Mouse (Mus musculus): Measurements from ENCODE around the gene Tiam1. TPM values are rescaled to one million over a fixed set of nuclear protein-coding genes. Genes with fewer than 3 reads are reported as not detected.

Tiam1 gene
- polyA plus RNA-seq, 1 experiment from 2014 or later: 31.5 TPM

DNA sequence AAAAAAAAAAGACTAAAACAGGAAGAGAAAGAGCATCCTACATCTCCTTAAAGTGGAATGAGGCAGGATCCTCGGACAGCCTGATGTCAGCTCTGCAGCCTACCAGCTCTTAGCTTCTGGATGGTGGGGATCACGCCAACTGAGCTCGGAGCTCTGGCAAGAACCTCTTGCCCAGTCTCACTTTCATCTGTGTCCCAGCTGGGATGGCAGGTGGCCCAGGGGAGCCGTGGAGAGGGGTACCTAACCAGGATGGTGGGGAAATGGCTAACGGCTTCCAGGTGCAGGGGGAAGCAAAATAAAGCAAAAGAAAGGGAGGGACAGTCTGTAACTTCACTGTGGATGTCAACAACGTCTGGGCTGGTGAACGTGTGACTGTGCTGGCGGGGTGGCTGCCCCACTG, 337.6 kb downstream of the Tiam1 start:
- H3K36me3 ChIP-seq (replicated peaks): peaks cover 43% of the 10 kb centered on the region
- 82% methylated on average over 8 of the region's 8 CpGs for WGBS

DNA sequence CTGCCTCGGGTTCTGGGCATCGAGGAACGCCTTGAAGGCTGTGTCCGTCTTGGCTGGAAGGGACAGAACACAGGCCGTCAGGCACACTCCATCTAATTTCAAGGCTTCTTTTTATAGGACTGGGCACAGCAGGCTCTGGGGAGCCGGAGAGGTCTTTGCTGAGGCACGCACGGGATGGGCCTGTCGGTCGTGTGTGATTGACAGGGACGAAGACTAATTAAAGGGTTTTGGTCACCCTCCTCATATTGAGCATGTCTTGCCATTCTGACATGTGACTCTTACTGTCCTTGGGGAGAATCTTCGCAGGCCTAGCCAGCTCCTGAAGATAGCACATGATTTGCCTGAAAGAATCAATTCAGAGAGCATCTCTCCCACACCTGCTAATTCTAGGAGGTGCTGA, 338.4 kb downstream of the Tiam1 start:
- 94% methylated on average over 12 of the region's 12 CpGs for WGBS
- Histone ChIP-seq H3K36me3 (replicated peaks) (peaks cover 39% of the 10 kb centered on the region), H3K27ac (no peak overlapping the region), H3K4me1 (no peaks in the 10 kb centered on the region; the same call in 1 of the 2 replicates), H3K9ac (no peak overlapping the region), H3K4me2 (no peak overlapping the region), H3K4me3 (replicated peaks) (no peak overlapping the region), H3K9me3 (no peaks in the 10 kb centered on the region), H3K27me3 (no peaks in the 10 kb centered on the region)
- peak; percentile 45 for ATAC-seq (ENCODE audit: low FRiP score)

More for the DNA sequence above, 337.6 kb downstream of the Tiam1 start:
- Histone ChIP-seq H3K27ac (no peak overlapping the region), H3K4me1 (no peaks in the 10 kb centered on the region; the same call in 1 of the 2 replicates), H3K9ac (no peak overlapping the region), H3K4me2 (no peak overlapping the region), H3K4me3 (replicated peaks) (no peak overlapping the region), H3K9me3 (no peaks in the 10 kb centered on the region), H3K27me3 (no peaks in the 10 kb centered on the region)
- ATAC-seq (ENCODE audit: low FRiP score): no peak

DNA sequence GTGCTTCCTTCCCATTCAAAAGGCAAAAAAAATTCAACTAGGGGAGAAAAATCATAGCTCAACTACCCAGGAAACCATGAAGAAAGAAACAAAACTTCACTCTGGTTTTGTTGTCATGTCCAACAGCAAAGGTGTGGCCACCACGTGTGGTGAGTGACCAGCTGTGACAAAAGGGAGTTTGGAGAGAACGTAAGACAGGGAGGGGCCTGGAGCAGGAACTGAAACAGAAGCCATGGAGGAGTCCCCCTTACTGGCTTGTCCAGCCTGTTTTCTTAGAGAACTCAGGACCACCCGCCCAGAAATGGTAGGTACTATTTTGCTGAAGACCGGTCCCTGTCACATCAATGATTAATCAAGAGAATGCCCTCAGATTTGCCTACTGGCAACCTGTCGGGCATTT, 342.1 kb downstream of the Tiam1 start:
- 93% methylated on average over 5 of the region's 5 CpGs for WGBS

DNA sequence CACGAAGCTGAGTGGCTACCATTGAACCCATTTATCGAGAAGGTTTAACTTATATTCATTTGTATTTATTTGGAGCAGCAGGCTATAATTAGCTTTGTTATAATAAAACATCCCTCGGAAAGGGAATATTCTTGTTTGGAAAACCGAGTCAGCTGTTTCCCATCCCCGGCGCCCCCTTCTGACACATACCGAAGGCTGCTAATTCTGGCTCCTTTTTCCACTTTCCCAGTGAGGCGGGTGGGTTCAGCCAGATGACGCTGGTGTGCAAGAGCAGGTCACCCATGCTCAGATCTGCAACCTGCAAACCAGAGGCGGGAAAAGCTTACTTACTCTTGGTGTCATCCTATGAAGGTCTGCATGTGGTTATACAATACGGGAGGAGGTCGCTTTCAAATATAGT, 343.8 kb downstream of the Tiam1 start:
- Histone ChIP-seq H3K4me2 (no peak overlapping the region), H3K4me3 (replicated peaks) (no peak overlapping the region), H3K36me3 (replicated peaks) (peaks cover 49% of the 10 kb centered on the region), H3K4me1 (no peaks in the 10 kb centered on the region), H3K27me3 (no peaks in the 10 kb centered on the region), H3K9me3 (no peaks in the 10 kb centered on the region; the same call in 1 of the 2 replicates), H3K27ac (no peak overlapping the region), H3K9ac (no peak overlapping the region)
- no peak for ATAC-seq (ENCODE audit: low FRiP score)
- 82% methylated on average over 12 of the region's 12 CpGs for WGBS

More for the DNA sequence above, 342.1 kb downstream of the Tiam1 start:
- Histone ChIP-seq H3K9me3 (no peaks in the 10 kb centered on the region; the same call in 1 of the 2 replicates), H3K27me3 (no peaks in the 10 kb centered on the region), H3K4me1 (no peaks in the 10 kb centered on the region), H3K4me2 (no peak overlapping the region), H3K27ac (no peak overlapping the region), H3K4me3 (replicated peaks) (no peak overlapping the region), H3K9ac (no peak overlapping the region), H3K36me3 (replicated peaks) (peaks cover 50% of the 10 kb centered on the region)
- ATAC-seq (ENCODE audit: low FRiP score): no peak

DNA sequence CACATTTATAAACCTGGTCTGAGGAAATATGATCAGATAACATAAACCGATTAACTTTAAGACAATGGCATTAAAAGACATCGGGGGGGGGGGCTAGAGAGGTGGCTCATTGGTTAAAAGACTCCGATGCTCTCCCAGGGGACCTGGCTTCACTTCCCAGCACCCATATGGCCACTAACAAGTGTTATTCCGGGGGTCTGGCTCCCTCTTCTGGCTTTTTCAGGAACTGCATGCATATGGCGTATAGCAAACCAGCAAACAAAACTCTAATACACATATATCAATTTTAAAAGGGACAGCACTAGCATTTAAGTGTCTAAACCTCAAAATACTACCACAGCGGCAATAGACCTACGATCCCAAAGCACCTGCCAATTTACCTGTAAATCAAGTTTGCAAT, 347.0 kb downstream of the Tiam1 start:
- WGBS: 89% methylated on average over 7 of the region's 7 CpGs
- Histone ChIP-seq H3K9me3 (no peaks in the 10 kb centered on the region; the same call in 1 of the 2 replicates), H3K27me3 (no peaks in the 10 kb centered on the region), H3K9ac (no peak overlapping the region), H3K27ac (no peak overlapping the region), H3K4me1 (no peaks in the 10 kb centered on the region), H3K4me3 (replicated peaks) (no peak overlapping the region), H3K4me2 (no peak overlapping the region), H3K36me3 (replicated peaks) (peaks cover 53% of the 10 kb centered on the region)
- no peak for ATAC-seq (ENCODE audit: low FRiP score)

DNA sequence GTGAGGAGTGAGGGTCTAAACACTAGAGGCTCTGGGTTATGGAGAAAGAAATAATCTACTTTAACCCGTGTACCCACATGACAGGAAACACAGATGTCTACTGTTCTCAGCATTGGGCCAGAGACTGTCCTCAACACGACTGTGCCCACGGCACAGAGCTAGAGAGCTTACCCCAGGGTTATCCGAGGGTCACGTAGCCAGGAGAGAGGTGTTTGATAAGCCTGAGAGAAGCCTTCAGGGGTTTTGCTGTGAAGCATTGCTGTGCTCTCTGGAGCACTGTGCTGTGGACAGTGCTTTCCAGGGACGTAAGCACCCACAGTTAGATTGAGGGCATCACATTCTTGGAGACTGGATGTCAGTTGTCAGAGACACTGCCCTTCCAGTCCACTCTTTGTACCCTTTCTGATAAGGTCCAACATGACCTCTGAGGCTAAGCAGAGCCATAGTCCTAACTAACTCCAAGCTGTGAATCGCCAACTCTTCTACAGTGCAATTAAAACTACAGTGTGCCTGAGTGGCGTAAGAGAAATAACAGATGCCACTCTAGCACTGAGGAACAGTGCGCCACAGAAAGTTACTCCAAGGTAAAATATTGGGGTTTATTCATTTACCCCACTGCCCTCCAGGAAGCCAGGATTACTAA, 353.7 kb downstream of the Tiam1 start:
- H3K4me1 ChIP-seq: peaks cover 4% of the 10 kb centered on the region
- 89% methylated on average over 9 of the region's 9 CpGs for WGBS
- H3K36me3 ChIP-seq (replicated peaks): peaks cover 44% of the 10 kb centered on the region
- no peak overlapping the region for H3K27ac ChIP-seq
- no peaks in the 10 kb centered on the region for H3K9me3 ChIP-seq
- no peak overlapping the region for H3K4me3 ChIP-seq (replicated peaks)
- no peaks in the 10 kb centered on the region for H3K27me3 ChIP-seq
- no peak overlapping the region for H3K4me2 ChIP-seq
- H3K9ac ChIP-seq: no peak overlapping the region
- no peak for ATAC-seq (ENCODE audit: low FRiP score)

DNA sequence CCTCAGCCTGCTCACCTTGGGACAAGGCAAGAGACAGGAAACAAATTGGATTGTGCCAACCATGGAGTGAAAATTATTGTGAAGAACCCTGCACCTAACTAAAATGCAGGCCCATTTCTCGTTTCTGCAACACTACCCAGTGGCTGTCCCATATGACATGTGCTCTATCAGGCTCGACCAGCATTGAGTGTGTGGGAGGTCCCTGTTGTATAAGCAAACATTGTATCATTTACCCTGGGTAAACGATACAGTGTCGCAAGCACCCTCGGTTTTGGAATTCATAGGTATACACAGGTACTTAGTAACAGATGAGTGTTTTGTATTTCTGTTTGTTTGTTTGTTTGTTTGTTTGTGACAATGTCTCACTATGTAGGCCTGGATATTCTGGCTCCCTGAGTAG, 357.8 kb downstream of the Tiam1 start:
- ATAC-seq (ENCODE audit: low FRiP score): no peak
- Histone ChIP-seq H3K27me3 (no peaks in the 10 kb centered on the region), H3K4me2 (no peak overlapping the region), H3K4me3 (replicated peaks) (no peak overlapping the region), H3K9me3 (no peaks in the 10 kb centered on the region), H3K36me3 (replicated peaks) (peaks cover 14% of the 10 kb centered on the region), H3K9ac (no peak overlapping the region), H3K4me1 (peaks cover 4% of the 10 kb centered on the region), H3K27ac (no peak overlapping the region)
- 86% methylated on average over 5 of the region's 5 CpGs for WGBS

DNA sequence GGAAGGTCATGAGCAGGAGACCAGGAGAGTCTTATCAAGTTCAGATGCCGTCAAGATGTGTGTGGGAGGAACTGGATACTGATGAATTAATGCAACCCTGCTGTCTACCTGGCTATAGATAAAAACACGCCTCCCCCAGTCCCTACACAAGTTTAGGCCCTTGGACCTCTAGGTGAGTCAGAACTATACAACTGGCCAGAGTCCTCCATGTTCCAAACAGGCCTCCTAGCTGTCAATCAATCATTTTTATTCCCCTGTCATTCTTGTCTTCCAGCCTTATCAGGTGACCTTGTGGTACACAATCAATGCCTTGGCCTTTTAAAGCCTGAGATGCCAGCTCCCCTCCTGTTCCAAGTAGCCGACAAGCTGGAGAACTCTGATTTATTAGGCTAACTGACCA, 363.9 kb downstream of the Tiam1 start:
- H3K4me2 ChIP-seq: no peak overlapping the region
- H3K27ac ChIP-seq: no peak overlapping the region
- no peak overlapping the region for H3K4me3 ChIP-seq (replicated peaks)
- H3K27me3 ChIP-seq: no peaks in the 10 kb centered on the region
- WGBS: 93% methylated on average over 3 of the region's 3 CpGs
- no peaks in the 10 kb centered on the region for H3K9me3 ChIP-seq
- no peaks in the 10 kb centered on the region for H3K4me1 ChIP-seq
- no peaks in the 10 kb centered on the region for H3K36me3 ChIP-seq (replicated peaks)
- ATAC-seq (ENCODE audit: low FRiP score): no peak
- no peak overlapping the region for H3K9ac ChIP-seq

DNA sequence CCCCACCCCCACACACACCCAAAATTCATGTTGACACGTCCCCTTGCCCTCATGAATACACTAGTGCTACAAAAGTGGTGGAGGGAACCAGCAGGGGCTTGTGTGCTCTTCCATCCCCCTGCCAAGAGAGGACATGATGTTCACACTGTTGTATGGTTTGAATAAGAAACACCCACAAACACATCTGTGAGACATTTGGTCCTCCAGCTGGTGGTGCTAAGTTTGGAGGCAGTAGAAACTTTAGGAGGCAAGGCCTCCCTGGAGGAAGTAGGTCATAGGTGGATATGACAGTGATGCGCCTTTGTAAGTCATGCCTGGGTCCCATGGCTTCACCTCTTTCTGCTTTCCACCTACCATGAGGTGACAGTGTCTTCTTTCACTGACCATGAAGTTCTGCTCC, 366.1 kb downstream of the Tiam1 start:
- Histone ChIP-seq H3K27me3 (0 out of 2 replicates have a peak, but pooled peaks cover 5% of the 10 kb centered on the region), H3K27ac (no peak overlapping the region), H3K9ac (no peak overlapping the region), H3K9me3 (no peaks in the 10 kb centered on the region), H3K36me3 (replicated peaks) (no peaks in the 10 kb centered on the region), H3K4me3 (replicated peaks) (no peak overlapping the region), H3K4me1 (peaks cover 8% of the 10 kb centered on the region; the same call in 1 of the 2 replicates), H3K4me2 (no peak overlapping the region)
- 75% methylated on average over 2 of the region's 2 CpGs for WGBS
- no peak for ATAC-seq (ENCODE audit: low FRiP score)

DNA sequence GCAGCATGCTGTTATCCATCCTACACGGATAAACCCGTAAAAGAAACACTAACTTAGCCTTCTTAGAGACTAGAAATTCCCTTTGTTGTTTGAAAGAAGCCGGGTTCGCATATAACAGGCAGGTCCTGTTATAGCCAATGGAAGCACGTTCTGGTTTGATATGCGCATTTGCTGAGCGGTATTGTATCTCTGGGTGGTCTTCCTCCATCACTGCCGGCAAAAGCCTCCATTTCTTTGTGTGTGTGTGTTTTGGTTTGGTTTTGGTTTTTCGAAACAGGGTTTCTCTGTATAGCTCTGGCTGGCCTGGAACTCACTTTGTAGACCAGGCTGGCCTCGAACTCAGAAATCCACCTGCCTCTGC, 369.0 kb downstream of the Tiam1 start:
- Histone ChIP-seq H3K27ac (no peak overlapping the region), H3K27me3 (0 out of 2 replicates have a peak, but pooled peaks cover 5% of the 10 kb centered on the region), H3K4me3 (replicated peaks) (peak overlapping the region; percentile 31), H3K36me3 (replicated peaks) (no peaks in the 10 kb centered on the region), H3K9me3 (peaks cover 14% of the 10 kb centered on the region), H3K4me2 (peak overlapping the region; percentile 62), H3K4me1 (peaks cover 8% of the 10 kb centered on the region; the same call in 1 of the 2 replicates), H3K9ac (no peak overlapping the region)
- ATAC-seq (ENCODE audit: low FRiP score): peak; percentile 53; the same call in 1 of the 2 replicates
- 32% methylated on average over 10 of the region's 10 CpGs for WGBS

DNA sequence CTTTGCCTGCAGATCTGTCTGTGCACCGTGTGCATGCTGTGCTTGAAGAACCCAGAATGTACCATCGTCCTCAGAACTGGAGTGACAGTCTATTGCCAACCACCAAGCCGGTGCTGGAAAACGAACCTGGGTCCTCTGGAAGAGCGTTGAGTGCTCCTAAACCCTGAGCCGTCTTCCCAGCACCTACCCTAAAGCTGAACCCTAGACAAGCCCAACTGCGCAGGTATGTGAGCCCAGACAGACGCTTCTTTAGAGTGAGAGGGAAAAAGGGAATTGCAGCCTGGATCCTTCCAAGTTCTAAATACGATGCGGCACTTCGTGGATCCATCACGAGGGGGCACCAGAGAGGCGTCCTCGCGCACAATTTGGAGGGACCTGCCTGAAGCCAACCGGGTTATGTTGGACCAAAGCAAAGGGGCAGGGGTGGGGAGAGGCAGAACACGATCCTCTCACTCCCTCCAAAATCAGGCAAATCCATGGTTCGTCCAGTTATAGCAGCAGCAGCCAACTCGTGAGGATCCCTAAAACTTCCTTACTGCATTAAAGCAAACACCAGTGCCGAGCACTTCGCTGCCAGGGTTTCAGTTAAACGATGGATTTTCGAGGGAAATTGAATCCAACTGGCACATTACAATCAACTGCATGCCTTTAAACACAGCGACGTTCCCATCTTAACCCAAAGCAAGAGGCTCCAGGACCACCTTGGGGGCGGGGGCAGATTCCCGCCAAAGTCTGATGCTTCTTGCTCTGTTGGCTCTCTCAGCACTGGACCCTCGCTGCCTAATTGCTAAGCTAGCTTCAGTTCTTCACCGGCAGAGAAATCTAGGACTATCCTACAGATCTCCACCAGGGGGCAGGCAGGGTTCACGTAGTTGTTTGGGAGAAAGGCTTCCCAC, 369.7 kb downstream of the Tiam1 start:
- peaks cover 8% of the 10 kb centered on the region; the same call in 1 of the 2 replicates for H3K4me1 ChIP-seq
- H3K4me2 ChIP-seq: peak overlapping the region; percentile 62
- H3K36me3 ChIP-seq (replicated peaks): no peaks in the 10 kb centered on the region
- peak; percentile 83 for ATAC-seq (ENCODE audit: low FRiP score)
- H3K9me3 ChIP-seq: peaks cover 20% of the 10 kb centered on the region
- WGBS: 13% methylated on average over 30 of the region's 30 CpGs
- H3K27me3 ChIP-seq: 0 out of 2 replicates have a peak, but pooled peaks cover 5% of the 10 kb centered on the region
- H3K9ac ChIP-seq: peak overlapping the region; percentile 36; the same call in 1 of the 2 replicates
- H3K4me3 ChIP-seq (replicated peaks): peak overlapping the region; percentile 31
- H3K27ac ChIP-seq: no peak overlapping the region

DNA sequence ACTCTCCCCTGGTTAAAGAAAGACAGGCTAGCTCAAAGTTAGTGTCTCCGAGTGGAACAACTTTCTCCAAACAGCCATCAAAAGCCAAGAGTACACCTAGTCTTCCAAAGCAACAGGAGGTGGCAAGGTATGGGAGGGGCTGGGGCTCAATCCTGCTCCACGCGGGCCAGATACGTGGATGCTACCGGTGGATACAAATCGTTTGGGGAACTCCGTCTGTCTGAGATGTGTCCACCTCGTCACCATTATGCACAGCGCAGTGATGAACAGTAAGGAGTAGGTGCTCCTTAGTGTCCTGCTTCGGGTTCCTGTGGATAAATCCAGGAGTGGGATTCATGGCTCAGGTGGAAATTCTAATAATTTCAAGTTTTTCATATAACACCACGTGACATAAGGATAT, 377.6 kb downstream of the Tiam1 start:
- peaks cover 5% of the 10 kb centered on the region; the same call in 1 of the 2 replicates for H3K4me1 ChIP-seq
- no peak overlapping the region for H3K4me3 ChIP-seq (replicated peaks)
- H3K9ac ChIP-seq: no peak overlapping the region
- no peak overlapping the region for H3K27ac ChIP-seq
- H3K4me2 ChIP-seq: no peak overlapping the region
- WGBS: 87% methylated on average over 11 of the region's 11 CpGs
- H3K27me3 ChIP-seq: no peaks in the 10 kb centered on the region
- no peaks in the 10 kb centered on the region for H3K36me3 ChIP-seq (replicated peaks)
- peaks cover 19% of the 10 kb centered on the region for H3K9me3 ChIP-seq
- ATAC-seq (ENCODE audit: low FRiP score): 0 out of 2 replicates have a peak, but pooled peaks have one; percentile 7

Measured in forebrain, embryonic 12.5 days (tissue).